Mouse (Mus musculus): ENCODE measurements around the gene Gm28539. TPM values are rescaled to one million over a fixed set of nuclear protein-coding genes. Genes with fewer than 3 reads are reported as not detected.

The Gm28539 gene
- polyA plus RNA-seq, 1 experiment = 4.4 TPM

DNA sequence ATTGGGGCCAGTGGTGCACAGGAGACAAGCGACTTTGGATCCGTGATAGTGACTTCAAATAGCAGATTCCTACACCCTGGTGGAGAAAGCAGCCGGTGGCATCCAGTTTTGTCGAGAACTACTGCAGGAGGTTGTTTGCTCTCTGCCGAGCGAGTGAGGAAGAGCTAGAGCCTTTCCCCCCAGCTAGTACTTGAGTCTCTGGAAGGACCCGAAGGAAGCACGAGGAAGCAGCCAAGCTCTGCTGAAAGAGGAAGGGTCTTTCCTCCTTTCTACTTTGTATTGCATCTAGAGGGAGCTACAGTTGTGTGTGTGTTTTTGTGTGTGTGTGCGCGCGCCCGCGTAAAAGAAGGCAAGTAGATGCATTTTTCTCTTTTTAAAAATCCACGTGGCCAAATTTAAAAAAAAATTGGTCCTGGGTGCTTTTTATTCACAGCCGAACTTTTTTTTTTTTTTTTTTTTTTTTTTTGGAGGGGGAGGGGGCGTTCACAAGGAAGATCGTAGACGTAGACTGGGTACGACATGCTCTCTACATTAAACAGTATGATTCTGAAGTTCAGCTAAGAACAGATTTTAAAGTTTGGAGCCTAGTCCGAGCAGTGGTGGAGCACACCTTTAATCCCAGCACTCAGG, 41.8 kb downstream of the Gm28539 start:
- WGBS = 17% methylated on average over 20 of the region's 20 CpGs
- peaks cover 4% of the 10 kb centered on the region; the same call in 1 of the 2 replicates for H3K4me1 ChIP-seq (ENCODE audit: control insufficient read depth, insufficient read depth, low read length)
- DNase-seq = no peak
- peak overlapping the region; percentile 98 for H3K4me3 ChIP-seq (replicated peaks; ENCODE audit: extremely low read depth, low read depth, low read length)
- TF ChIP-seq CTCF (IDR thresholded peaks at IDR 0.05; ENCODE audit: insufficient read depth, low read length) (no peak), POLR2A (IDR thresholded peaks at IDR 0.05; ENCODE audit: borderline replicate concordance, extremely low read depth, low read depth, low read length) (no peak)

DNA sequence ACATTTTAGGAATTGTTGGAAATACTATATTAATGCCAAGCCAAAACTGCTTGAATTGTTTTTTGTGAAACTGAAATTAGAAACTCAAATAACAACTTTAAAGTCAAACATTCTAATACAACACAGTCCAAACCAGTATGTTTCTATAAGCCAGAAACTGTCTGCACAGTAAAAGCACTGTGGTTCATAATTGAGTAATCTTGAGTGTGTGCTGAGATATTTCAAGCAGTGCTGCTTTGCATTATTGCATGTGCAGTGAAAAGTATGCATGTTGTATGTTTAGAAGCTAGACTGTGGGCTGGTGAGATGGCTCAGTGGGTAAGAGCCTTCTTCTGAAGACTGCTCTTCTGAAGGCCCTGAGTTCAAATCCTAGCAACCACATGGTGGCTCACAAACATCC, 47.7 kb downstream of the Gm28539 start:
- no peak overlapping the region for H3K4me3 ChIP-seq (replicated peaks; ENCODE audit: extremely low read depth, low read depth, low read length)
- peaks cover 6% of the 10 kb centered on the region for H3K4me1 ChIP-seq (ENCODE audit: control insufficient read depth, insufficient read depth, low read length)
- no peak for TF ChIP-seq POLR2A (IDR thresholded peaks at IDR 0.05; ENCODE audit: borderline replicate concordance, extremely low read depth, low read depth, low read length)
- TF ChIP-seq CTCF (IDR thresholded peaks at IDR 0.05; ENCODE audit: insufficient read depth, low read length) = no peak
- no peak for DNase-seq

DNA sequence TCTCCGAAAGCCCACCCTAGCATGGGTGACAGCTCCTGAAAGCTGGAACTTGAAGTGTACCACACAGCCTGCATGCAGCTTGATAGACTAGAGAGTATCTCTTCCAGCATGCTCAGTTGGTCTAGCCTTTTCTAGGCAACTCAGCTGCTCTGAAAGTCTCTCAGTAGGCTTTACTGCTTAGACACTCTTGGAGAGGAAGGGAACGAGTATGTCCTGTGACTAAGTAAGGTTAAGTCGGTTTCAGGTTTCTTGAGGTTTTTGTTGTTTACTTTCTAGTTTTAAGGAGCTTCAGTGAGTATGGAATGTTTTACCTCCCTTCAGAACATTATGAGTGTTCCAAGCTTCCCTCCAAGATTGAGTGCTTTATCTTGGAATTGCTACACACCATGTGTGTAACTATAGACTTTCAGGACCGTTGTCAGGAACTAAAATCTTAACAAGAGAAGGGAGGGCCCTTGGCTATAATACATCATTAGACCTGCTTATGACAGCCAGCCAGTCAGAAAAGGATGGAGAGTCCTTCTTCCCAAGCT, 57.5 kb downstream of the Gm28539 start:
- no peak for DNase-seq

DNA sequence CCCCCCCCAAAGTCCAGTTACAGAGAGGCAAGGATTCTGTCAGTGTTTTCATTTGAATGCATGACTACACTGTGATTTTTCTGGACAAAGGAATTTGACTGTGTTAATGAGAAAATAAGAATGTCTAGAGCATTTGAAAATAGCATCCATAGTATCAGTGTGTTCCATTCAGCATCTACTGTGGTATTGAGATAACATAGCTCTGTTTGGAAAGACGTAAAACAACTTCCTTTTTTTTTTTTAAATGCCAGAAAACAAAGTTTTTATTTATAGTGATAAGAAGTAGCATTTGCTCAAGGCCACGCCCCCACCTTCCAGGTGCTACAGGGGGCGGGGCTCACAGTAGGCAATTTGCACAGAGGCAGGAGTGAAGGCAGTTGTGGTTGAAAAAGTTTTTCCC, 58.9 kb downstream of the Gm28539 start:
- WGBS = 77% methylated on average over 3 of the region's 3 CpGs
- Histone ChIP-seq H3K4me1 (ENCODE audit: control insufficient read depth, insufficient read depth, low read length) (peaks cover 2% of the 10 kb centered on the region), H3K4me3 (replicated peaks; ENCODE audit: extremely low read depth, low read depth, low read length) (no peak overlapping the region)
- DNase-seq = no peak
- TF ChIP-seq CTCF (IDR thresholded peaks at IDR 0.05; ENCODE audit: insufficient read depth, low read length) = no peak

More for the DNA sequence above, 57.5 kb downstream of the Gm28539 start:
- H3K4me1 ChIP-seq (ENCODE audit: control insufficient read depth, insufficient read depth, low read length) = peaks cover 8% of the 10 kb centered on the region
- 64% methylated on average over 4 of the region's 4 CpGs for WGBS
- TF ChIP-seq CTCF (IDR thresholded peaks at IDR 0.05; ENCODE audit: insufficient read depth, low read length) = no peak
- TF ChIP-seq POLR2A (IDR thresholded peaks at IDR 0.05; ENCODE audit: borderline replicate concordance, extremely low read depth, low read depth, low read length) = no peak
- H3K4me3 ChIP-seq (replicated peaks; ENCODE audit: extremely low read depth, low read depth, low read length) = no peak overlapping the region

DNA sequence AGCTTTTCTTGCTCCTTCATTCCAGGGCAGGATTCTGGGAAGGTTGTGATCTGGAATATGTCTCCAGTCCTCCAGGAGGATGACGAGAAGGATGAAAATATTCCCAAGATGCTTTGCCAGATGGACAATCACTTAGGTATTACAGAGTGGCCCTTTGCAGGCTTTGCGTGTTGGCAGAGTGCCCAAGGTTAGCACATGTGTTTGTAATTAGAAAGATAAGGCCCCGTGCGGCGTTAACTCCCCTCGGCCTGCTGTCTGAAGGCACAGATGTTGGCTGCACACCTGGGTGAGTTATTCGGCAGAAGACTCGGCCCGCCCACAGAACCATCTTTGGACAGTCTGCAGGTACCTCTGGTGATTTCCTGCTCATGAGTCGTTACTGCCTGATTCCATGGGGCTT, 60.0 kb downstream of the Gm28539 start:
- no peak for DNase-seq
- WGBS = 53% methylated on average over 10 of the region's 10 CpGs

DNA sequence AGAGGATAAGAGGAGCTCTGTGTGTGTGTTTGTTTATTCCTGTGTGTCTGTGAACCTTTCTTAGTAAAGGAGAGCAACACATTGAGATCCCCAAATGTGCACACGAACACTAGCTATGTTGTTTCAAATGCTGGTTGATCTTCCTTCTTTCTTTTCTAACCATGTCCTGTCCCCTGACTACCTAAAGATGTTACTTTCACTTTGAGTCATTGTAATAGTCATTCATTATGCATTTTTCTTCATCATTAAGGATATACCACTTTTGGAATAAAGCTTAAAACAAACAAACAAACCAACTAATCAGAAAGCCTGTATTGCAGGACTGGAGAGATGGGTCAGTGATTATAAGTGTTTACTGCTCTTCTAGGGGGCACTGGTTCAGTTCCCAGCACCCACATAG, 69.3 kb downstream of the Gm28539 start:
- DNase-seq = no peak
- 75% methylated on average over 1 of the region's 1 CpGs for WGBS
- Histone ChIP-seq H3K4me3 (replicated peaks; ENCODE audit: extremely low read depth, low read depth, low read length) (no peak overlapping the region), H3K4me1 (ENCODE audit: control insufficient read depth, insufficient read depth, low read length) (no peaks in the 10 kb centered on the region)
- no peak for TF ChIP-seq CTCF (IDR thresholded peaks at IDR 0.05; ENCODE audit: insufficient read depth, low read length)
- TF ChIP-seq POLR2A (IDR thresholded peaks at IDR 0.05; ENCODE audit: borderline replicate concordance, extremely low read depth, low read depth, low read length) = no peak

More for the DNA sequence above, 60.0 kb downstream of the Gm28539 start:
- Histone ChIP-seq H3K4me1 (ENCODE audit: control insufficient read depth, insufficient read depth, low read length) (peaks cover 2% of the 10 kb centered on the region), H3K4me3 (replicated peaks; ENCODE audit: extremely low read depth, low read depth, low read length) (no peak overlapping the region)
- TF ChIP-seq CTCF (IDR thresholded peaks at IDR 0.05; ENCODE audit: insufficient read depth, low read length) (no peak), POLR2A (IDR thresholded peaks at IDR 0.05; ENCODE audit: borderline replicate concordance, extremely low read depth, low read depth, low read length) (no peak)

DNA sequence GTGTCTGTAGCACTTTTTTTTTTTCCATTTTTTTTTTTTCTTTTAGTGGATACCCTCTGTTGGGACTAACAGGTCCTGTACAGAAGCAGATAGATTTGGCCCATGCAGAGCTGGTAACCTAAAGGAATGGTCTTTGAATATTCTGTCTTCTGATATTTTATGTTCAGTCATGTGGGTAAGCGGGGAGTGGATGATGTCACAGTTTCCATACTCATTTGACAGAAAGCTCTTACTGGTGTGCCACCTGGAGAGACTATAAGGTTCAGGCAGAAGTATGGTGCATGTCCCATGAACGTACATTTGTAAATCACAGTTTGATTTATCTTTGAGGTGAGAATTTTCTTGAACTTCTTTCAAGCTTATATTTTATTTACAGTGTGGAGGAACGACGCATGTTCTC, 79.7 kb downstream of the Gm28539 start:
- 93% methylated on average over 4 of the region's 4 CpGs for WGBS
- Histone ChIP-seq H3K4me3 (replicated peaks; ENCODE audit: extremely low read depth, low read depth, low read length) (no peak overlapping the region), H3K4me1 (ENCODE audit: control insufficient read depth, insufficient read depth, low read length) (no peaks in the 10 kb centered on the region)
- DNase-seq = no peak
- no peak for TF ChIP-seq CTCF (IDR thresholded peaks at IDR 0.05; ENCODE audit: insufficient read depth, low read length)
- TF ChIP-seq POLR2A (IDR thresholded peaks at IDR 0.05; ENCODE audit: borderline replicate concordance, extremely low read depth, low read depth, low read length) = no peak

DNA sequence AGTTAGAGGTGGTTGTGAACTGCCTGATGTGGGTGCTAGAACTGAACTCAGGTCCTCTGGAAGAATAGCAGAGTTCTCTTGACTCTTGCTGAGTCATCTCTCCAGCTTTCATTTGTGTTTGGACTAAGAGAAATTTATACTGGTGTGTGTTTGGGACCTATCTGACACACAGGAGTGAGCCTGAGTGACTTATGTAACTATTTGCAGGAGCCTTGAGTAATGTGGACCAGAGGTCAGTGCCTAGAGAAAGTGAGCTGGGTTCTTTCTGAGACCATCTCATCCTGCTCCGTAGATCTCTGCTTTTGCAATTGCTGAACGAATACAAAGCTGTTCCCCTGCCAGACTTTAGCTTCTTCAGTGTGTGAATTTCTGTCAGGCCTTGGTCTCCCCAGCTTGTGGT, 85.4 kb downstream of the Gm28539 start:
- 95% methylated on average over 2 of the region's 2 CpGs for WGBS
- TF ChIP-seq POLR2A (IDR thresholded peaks at IDR 0.05; ENCODE audit: borderline replicate concordance, extremely low read depth, low read depth, low read length) (no peak), CTCF (IDR thresholded peaks at IDR 0.05; ENCODE audit: insufficient read depth, low read length) (no peak)
- no peak for DNase-seq
- H3K4me1 ChIP-seq (ENCODE audit: control insufficient read depth, insufficient read depth, low read length) = no peaks in the 10 kb centered on the region
- no peak overlapping the region for H3K4me3 ChIP-seq (replicated peaks; ENCODE audit: extremely low read depth, low read depth, low read length)

DNA sequence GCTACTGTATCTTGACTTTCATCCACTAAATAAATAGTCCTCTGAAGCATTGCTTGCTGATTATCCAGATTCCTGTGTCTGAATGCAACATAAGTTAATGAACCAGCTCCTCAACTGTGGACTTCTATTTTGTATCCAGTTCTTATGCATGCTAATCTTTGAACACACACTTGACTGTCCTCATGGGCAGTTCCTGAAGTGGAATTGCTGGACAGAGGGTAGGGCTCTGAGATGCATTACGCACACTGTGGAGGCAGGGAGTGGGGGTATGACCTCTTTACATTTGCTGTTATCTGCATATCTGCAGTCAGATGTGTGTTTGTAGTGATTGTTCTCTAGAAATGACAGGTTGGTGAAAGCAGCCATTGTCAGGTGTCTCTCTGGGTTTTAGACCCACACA, 91.6 kb downstream of the Gm28539 start:
- WGBS = 95% methylated on average over 1 of the region's 1 CpGs
- Histone ChIP-seq H3K4me1 (ENCODE audit: control insufficient read depth, insufficient read depth, low read length) (no peaks in the 10 kb centered on the region), H3K4me3 (replicated peaks; ENCODE audit: extremely low read depth, low read depth, low read length) (no peak overlapping the region)
- no peak for DNase-seq
- TF ChIP-seq POLR2A (IDR thresholded peaks at IDR 0.05; ENCODE audit: borderline replicate concordance, extremely low read depth, low read depth, low read length) (no peak), CTCF (IDR thresholded peaks at IDR 0.05; ENCODE audit: insufficient read depth, low read length) (no peak)

DNA sequence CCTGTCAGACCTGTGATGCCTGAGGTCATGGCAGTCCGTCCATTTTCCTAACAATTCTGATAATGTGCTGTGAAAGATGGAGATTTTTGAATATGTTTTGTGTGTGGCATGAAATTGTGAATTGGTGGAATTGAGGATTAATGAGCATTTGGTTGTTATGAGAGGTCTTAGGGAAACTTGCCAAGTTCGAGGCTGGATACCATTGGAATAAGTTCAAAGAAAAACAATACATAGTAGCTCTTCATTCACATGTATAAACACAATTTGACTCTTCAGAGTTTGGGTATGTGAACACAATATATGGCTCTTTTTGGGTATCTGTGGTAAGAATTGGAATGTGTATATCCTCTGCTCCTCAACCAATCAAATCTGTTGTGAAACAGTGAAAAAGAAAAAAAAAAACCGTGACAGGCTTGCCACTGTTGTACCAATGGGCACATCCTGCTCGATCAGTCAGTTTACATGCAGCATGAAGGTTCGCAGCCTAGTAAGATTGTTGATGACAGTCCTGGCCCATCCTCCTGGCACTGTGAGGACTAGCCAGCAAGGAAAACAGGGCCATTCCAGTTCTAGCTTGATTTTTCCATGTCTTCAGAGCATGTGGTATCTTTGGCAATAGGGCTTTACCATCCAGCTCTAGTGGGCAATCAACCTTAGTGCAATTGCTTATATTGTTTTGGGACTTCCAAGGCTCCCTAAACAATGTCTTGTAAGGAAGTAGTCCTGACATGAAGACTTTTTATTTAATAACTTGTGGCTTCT, 102.1 kb downstream of the Gm28539 start:
- peaks cover 2% of the 10 kb centered on the region; the same call in 1 of the 2 replicates for H3K4me1 ChIP-seq (ENCODE audit: control insufficient read depth, insufficient read depth, low read length)
- H3K4me3 ChIP-seq (replicated peaks; ENCODE audit: extremely low read depth, low read depth, low read length) = no peak overlapping the region
- TF ChIP-seq CTCF (IDR thresholded peaks at IDR 0.05; ENCODE audit: insufficient read depth, low read length) (no peak), POLR2A (IDR thresholded peaks at IDR 0.05; ENCODE audit: borderline replicate concordance, extremely low read depth, low read depth, low read length) (no peak)
- DNase-seq = no peak
- 62% methylated on average over 5 of the region's 5 CpGs for whole genome bisulfite sequencing

Measured in lung, adult 2 months (tissue).